Mouse (Mus musculus) retina, adult 2 months (tissue): Measurements from ENCODE around the gene 1700086D15Rik.

Source experiments
- DNase-seq: peaks from one replicate; pipeline ENCODE4 v3.0.0-alpha.2; 2012; ENCODE audit warnings: low read depth, low spot score

The 1700086D15Rik gene

GRCm38 (mm10) chr11:65159791-65160190 lies at the start of gene 1700086D15Rik:
Gene 1700086D15Rik, minus strand, starts transcription at chr11:65159891.
- no peak for DNase-seq

DNA sequence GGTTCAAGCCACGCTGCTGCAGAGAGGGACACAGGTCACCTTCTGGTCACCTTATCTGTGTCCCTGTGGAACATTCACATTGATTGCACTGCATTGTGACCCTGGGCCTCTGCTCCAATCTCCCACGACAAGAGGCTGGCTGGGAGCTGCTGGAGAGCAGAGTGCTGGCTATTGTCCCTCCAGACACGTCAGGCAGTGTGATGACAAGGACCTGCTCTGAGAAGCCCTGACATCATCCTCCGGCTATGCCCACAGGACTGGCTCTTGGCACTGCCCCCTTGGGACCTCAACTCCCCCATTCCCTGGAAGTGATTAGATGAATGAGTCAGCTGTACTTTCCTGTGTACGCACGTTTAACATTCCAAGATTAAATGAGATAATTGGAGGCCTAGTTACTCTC lies 49.8 kb upstream of the 1700086D15Rik start:
- no peak for DNase-seq

DNA sequence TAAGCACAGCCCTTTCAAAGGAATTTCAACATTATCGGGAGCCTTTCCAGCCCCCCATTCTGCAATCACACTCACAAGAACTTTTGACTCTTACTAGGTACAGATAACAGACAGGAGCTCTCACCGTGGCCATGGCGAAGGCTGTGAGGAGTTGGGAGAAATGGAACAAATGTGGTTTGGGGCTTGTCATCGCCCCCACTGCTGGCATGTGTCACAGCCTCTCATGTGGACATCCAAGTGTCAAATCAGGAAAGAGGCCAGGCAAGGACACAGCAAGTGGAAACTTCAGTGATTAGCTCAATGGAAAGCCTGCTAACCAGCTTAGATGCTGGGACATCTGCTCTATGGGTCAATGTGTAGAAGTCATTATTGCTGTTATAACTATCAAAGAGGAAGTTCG lies 45.6 kb upstream of the 1700086D15Rik start:
- DNase-seq, result no peak

DNA sequence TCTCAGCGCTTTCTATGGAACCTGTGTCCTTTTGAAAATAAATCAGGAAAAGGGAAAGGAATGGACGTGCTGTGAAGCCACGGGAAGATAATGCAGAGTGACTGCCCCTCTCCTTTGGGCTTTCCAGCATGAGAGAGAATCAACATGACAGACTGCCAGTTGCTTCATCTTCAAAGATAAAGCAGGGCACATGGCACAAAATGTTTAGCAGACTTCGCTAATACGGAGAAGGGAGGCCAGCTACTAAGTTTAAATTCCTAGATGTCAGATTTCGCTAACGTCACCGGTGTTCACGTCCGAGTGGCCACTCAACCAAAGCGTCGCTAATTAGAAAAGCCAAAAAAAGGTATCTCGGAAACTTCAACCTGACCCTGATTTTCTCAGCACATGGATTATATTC lies 45.0 kb upstream of the 1700086D15Rik start:
- DNase-seq, result no peak

DNA sequence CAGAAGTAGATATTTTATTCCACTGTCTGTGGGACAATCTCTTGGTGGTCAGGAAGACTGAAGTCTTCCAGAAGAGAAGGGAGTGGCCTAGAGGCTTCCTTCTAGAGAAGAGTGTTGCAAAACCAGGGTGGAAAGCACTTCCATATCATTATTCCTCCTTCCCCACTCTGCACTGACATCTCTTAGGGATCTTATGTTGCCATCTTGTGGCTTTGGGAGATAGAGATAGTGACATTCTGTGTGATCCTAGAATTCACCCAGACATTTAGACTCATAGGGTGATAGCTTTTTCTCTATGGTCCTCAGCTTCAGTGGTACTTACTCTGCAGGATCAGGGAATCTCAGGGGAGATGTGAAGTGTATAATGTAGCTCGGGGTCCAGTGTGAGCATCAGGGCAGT lies 43.3 kb upstream of the 1700086D15Rik start:
- no peak for DNase-seq

GRCm38 (mm10) chr11:65202236-65202635 lies 42.5 kb upstream of the 1700086D15Rik start:
- DNase-seq, result no peak

GRCm38 (mm10) chr11:65198026-65198425 lies 38.3 kb upstream of the 1700086D15Rik start:
- DNase-seq, result no peak

- peak; percentile 37 for DNase-seq
Measured at GRCm38 (mm10) chr11:65197280-65197679, 37.6 kb upstream of the 1700086D15Rik start.

DNA sequence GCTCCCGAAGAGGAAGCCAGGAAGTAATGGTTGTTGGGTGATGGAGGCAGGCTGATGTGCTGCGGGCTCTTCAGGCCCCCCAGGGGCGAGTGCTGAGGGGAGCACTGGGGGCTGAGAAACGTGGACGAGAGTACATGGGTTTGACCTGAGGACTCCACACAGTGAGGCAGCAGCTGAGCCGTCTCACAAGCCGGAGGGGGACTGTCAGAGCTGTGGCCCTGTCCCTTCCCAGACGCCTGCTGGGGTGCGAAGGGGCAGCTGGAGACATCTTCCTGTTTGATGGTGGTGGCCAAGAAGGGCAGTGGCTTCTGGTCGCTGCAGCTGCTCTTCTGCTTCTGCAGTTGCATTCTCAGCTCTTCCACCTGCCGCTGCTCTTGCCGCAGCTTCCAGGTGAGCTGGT lies 27.3 kb upstream of the 1700086D15Rik start:
- no peak for DNase-seq

DNA sequence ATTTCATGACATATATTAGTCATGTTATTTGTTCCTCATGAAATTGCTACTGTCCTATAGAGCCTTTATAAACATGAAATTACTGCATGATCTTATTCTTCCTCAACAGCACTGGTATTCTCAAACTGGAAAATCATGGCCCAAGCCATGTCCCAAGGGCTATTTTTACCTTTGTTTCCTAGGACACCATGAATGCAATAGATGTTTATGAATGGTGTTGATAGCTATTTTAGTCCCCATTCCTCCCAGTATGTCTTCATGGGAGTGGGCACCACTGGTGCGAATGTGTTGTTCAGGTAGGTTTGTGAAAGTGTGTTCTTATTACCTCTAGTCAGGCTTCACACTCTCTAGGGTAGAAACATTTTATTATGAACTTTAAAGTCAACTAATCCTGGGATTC lies 25.4 kb upstream of the 1700086D15Rik start:
- no peak for DNase-seq

GRCm38 (mm10) chr11:65170121-65170750 lies 10.5 kb upstream of the 1700086D15Rik start:
- no peak for DNase-seq

- DNase-seq, result peak; percentile 28
Measured at GRCm38 (mm10) chr11:65162767-65163120, 3.1 kb upstream of the 1700086D15Rik start, which contains the start of gene Arhgap44. Gene Arhgap44, minus strand, starts transcription at chr11:65162961.

GRCm38 (mm10) chr11:65161881-65162766 lies 2.4 kb upstream of the 1700086D15Rik start:
- DNase-seq, result no peak

GRCm38 (mm10) chr11:65160991-65161880 lies 1.5 kb upstream of the 1700086D15Rik start:
- DNase-seq, result no peak

DNA sequence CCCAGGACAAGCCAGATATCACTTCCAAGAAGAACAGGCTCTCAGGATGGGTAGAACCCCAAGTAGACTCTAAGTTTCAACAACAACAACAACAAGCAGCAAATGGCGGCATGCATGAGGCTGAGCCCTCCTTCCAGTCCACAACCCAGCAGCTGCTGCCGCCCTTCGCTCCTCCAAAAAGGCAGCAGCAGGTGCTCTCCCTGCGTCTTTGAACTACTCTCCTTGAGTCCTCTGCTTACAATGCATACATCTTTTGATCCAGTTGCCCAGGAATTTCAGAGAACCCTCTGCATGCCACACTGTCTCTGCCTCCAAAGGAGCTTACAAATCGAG lies 1.1 kb downstream of the 1700086D15Rik start:
- no peak for DNase-seq

DNA sequence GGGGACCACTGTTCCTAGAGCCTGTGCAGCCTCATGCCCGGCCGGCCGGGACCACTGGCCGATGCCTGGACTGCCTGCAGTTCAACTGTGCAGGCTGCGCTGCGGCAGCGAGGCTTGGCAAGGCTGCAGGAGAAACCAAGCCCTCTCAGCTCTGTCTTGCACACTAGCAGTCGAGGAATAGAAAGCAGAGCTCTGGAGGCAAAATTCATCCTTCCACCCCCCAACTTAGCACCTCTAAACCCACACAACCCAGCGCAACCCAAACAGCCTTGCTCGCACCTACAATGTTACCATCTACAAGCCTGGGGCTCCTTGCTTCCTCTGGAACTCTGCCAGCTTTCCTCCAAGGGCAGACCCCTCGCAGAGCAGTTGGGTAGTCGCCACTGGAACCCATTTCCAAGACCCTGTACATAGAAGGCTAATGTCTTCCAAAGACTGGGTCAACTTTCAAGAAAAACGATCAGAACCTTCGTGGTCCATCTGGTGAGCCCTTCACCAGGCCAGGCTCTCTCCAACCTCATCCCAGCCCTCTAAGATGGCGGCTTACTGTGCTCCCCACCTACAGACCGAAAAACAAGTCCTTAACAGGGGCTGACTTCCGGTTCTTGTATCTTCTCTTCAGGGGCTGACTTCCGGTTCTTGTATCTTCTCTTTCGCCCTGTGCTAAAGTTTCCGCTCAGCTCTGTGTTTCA lies 1.6 kb downstream of the 1700086D15Rik start:
- DNase-seq, result no peak

DNA sequence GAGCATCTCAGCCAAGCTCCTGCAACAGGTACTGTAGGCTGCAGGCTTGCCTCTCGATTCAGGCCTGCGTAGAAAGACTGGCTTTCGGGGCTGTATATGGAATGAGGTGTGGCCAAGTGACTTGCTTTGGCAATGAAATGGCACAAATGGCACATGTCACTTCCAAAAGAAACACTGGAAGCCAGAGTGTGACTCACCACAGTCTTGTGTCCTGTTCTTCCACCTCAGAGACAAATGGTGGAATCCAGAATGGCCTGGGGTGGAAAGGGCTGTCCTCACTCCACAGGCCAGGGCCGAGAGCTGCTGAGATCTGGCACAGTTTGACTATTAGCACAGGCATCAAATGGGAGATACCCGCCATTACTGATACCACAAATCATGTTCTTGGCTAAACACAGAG lies 6.7 kb downstream of the 1700086D15Rik start:
- no peak for DNase-seq

DNA sequence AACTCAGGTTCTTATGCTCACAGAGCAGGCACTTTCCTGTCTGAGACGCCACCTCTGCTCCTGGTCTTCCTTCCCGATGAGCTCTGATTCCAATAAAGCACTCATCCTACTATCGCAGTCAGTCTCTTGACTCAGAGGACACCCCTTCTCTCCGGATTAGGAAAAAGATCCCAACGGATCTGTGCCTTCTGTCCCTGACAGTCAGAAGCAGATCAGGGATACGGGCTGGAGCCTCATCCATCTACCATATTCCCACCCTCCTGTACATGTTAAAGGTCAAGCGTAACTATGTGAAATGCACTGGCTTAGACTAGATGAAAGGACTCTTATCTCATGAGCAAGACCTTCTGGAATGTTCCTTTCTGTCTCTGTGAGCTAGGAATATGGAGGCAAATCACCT lies 11.2 kb downstream of the 1700086D15Rik start:
- DNase-seq, result no peak

DNA sequence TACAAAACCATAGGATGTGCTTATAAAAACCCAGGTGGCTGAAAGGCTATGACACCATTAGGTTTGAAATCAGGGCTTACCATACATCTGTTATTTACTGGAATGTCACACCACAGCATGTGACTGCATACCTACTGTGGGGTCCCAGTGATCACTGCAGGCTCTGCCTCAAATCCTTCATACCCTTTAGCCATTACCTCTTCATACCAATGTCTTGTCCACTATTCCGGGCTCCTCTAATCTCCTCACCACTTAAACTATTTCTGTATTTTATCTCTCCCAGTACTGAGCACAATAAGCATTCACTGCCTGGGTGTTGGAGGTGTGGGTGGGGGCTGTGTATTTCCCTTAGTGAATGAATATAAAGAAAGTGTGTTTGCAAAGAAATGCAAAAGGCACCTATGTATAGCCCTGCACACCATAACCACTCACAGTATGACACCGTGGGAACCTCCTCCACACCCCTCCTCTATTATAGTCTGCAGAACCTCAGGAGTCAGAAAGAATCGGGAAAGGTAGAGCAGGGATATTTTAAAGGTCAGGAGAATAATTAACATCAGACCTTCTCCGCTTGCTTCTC lies 16.8 kb downstream of the 1700086D15Rik start:
- DNase-seq, result no peak

DNA sequence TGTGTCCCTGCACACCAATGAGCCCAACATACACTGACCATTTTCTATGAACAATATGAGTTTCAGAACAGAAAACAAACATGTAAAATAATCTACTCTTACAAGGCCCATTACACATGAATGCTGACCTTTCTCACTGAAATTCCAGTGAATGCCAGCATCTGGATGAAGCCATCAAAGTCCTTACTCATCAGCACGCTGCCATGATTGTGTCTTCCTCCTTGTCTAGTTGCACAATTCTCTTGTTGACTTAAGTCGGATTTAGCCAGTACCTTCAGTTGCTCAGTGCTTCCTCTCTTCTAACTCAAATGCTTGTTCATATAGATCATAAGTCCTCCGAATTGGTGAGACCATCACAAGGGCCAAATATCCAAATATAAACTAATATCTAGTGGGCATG lies 20.7 kb downstream of the 1700086D15Rik start:
- DNase-seq, result no peak

DNA sequence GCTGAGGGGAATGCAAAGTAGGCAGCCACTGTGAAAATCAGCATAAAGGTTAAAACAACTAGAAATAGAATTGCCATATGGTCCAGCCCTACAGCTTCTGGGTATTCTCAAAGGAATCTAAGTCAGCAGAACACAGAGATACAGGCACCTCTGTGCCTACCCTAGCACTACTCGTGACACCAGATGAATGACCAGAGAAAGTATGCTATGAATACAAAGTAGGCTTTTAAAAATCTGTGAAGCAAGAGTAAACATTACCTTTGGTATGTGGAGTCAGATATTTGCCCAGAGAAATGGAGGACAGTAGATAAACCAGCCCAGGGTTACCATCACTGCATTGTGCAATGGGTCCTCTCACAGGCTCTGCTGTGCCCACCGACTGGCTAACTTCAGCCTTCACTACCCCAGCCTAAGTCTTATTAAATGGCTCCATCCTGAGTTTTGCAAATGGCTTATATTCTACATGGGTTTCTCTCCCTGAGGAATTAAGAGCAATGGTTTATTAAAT lies 22.5 kb downstream of the 1700086D15Rik start:
- DNase-seq, result no peak
